Mouse (Mus musculus): Measurements from ENCODE around the gene Gck. TPM values are rescaled to one million over a fixed set of nuclear protein-coding genes. Genes with fewer than 3 reads are reported as not detected.
A peak's percentile ranks its signal among the peaks of the same experiment; 100 is the strongest.

Gck gene
- total RNA-seq, 2 experiments from 2014 or later, result 3.9 to 6.9 TPM

DNA sequence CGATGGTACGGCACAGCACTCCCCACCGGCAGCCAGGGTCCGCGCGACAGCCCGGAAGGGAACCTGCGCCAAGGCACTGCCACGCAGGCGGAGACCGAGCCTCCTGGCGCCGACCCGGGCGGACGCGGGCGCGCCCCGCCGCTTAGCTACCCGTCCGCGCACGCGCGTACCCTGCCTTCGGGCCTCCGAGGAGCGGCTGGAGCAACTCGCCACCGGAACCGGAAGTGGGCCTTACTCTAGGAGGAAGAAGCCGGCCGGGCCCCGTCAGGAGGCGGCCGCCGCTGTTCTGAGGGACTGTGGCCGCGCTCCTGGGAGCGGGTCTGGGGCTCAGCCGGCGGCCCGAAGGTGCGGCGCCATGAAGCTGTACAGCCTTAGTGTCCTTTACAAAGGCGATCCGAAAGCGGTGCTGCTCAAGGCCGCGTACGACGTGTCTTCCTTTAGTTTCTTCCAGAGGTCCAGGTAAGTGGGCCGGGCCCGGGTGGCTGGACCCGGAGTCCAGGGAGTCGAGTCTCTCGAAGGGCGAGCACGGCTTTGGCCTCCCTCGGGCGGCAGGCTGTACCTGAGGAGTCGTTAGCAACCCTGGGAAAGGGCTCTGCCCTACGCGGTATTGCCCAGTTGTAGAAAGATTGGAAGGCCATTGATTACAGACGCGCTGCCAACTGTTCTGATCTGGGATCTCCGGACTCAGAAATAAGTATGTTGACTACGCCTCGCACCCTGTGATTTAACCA is 5.8 kb upstream of the Gck start, which contains the start of gene Ykt6:
TSS of gene Ykt6 (plus strand) at position 148 of the 731 bp plus-strand sequence.
- DNase-seq (ENCODE audit: low spot score in 2 of 2), result peak; percentile 95

DNA sequence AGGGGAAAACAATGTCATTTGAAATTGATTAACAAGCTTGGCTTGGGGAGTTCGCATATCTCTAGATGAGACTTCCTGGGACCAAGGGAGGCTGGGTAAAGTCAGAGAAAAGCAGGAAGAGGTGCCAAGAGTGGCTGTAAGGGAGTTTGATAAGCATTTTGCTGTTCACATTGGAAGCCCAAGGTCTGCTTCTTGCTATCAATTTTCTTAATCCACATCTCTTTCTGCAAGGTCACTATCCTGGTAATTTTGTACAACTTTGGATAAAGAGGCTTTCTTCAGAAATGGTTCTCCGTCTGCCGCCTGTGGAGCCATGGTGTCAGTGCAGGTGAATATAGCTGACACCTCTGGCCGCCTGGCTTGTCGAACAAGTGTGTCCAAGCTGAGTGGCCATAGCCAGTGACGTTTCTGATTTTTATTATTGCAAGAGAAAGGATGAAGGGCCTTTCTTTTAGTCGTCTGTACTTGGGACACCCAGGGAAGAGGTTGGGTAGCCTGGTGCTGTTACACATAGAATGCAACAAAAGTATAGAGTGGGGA is 5.2 kb upstream of the Gck start:
- no peak for DNase-seq (ENCODE audit: low spot score in 2 of 2)

DNA sequence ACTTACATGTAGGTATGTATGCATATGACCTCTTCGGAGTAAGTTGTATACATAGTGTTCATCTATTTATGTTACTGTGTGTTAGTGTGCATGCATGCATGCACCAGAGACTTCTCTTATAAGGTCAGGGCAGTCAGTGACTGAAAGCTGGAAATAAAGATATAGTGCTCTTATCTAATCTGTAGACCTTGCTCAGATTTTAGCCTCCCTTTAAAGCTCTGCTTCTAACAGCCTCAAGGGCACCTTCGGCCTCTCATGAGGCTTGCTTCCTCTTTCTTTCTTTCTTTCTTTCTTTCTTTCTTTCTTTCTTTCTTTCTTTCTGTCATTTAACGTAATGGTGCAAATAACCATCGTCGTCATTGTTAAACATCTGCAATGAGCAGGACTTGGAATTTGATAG is 4.6 kb upstream of the Gck start:
- no peak for DNase-seq (ENCODE audit: low spot score in 2 of 2)

DNA sequence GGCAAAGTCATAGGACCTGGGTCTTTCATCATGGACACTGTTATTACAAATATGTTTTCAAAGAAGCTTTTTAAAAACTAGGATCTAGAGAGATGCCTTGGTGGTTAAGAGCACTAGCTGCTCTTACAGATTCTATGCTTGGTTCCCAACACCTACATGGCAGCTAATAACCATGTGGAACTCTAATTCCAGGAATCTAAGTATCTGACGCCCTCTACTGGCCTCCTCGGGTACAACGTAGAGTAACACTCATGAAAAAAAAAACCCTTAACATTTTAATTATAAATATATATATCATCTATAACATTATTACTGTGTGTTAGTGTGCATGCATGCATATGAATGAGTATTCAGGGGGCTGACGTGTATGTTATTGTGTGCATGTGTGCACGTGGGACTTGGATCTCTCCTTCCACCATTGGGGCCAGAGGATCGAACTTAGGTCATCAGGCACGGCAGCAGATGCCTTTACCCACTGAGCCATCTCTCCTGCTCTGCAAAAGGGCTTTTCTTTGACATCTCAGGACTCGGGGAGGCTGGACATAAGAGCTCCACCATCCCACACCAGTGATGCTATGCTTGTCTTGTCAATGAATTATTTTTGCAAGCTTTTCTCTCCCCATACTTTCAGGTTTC is 3.4 kb upstream of the Gck start:
- peak in 1 of 2 experiments; percentile 34 for DNase-seq (ENCODE audit: low spot score in 2 of 2)

DNA sequence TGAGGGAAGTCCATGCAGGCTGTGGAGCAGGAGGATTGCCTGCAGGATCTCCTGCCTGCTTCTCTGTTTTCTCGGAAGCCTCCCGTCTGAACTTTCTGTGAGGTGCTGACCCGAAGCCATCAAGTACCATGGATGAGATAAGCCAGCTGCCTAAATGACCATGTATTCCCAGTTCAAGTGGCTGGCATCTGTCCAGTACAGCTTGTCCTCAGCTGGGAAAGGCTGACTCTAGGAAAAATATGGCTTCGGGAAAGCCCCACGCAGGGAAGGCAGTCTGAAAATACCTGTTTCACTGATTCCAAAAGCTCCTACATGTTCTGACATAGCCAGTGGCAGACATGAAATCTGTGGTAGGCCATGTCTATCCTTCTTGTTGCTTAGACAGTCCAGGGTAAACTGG is 2.6 kb upstream of the Gck start:
- peak in 1 of 2 experiments; percentile 23 for DNase-seq (ENCODE audit: low spot score in 2 of 2)

DNA sequence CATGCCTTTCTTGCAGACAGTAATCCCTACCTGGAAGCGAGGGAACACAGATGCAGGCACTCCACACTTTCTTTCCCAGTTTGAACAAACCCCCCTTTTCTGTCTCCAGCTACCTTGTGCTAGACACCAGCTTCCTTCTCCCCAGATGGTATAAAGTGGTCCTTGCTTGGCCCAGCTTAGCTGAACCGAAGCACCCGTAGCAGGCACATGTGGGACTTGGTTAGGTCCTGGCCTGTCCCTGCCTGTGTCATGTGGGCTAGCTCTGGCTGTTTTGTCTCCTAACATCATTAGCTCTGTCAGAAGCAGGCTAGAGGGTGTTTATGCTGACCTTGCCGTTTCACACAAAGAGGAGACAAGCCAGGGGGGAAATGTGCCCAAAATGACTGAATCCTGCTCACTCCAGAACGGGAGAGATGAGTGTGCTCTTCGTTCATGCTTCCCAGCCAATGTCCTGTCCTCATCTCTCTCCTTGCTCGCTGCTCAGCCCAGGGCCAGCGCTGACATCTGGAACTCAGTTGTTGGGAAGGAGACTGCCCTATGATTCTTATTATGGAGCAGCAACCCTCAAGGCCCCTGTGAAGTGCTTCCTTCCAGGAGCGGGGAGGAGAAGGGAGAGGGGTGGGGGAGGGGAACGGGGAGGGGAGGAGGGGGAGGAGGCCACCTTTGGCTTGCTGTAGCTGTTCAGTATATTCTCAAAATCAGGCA is 1.2 kb downstream of the Gck start:
- peak in 1 of 2 experiments; percentile 16 for DNase-seq (ENCODE audit: low spot score in 2 of 2)

DNA sequence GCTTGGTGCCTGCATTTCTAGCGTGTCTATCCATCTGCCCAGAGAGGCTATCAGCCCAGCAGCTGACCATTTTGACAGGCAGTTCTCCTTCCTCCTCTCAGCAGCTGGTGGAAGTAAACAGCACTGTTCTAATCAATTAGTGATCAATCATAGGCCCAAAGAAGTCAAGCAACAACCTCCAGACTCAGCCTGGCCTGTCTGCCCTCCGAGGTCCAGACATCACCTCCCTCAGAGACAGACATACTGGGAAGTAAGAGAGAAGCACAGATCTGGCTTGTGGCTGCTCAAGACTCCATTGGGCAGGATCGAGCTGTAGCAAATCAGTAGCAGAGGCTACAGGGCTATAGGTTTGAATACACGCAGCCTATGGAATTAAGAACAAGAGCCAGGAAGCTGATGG is 2.1 kb downstream of the Gck start:
- peak in 1 of 2 experiments; percentile 12 for DNase-seq (ENCODE audit: low spot score in 2 of 2)

DNA sequence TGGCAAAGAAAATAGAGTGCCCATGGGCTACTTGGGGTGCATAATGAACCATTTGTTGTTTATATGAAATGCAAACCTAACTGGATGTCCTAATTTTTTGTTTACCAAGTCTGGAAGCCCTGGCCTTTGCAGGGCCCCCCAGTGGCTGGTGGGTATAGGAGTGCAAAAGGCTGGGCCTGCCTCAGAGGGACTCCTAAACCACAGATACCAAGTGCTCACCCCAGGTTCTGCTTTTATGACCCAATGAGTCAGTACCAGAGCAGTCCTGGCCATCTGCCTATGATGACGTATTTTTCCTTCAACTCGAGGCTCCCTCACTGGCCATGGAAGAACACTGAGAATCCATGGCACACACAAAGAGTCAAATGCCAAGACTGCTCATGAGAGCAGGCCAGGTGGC is 4.8 kb downstream of the Gck start:
- DNase-seq (ENCODE audit: low spot score in 2 of 2), result peak; percentile 34 to 56

DNA sequence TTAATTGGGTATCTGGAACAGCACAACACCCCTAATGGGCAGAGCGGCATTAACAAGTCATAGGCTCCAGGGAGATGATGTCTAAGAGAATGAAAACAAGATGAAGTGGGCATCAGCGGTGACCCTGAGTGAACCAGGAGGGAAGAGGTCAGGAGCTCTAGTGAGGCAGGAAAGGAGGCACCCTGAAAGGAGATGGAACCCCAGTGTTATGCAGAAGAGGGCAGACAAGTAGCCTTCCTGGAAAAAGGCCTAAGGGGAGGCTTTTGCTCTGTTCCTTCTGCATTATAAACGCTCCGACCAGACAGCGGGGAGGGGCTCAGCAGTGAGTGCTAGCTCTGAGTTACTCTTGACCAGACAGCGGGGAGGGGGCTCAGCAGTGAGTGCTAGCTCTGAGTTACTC is 6.9 kb downstream of the Gck start:
- peak in 1 of 2 experiments; percentile 12 for DNase-seq (ENCODE audit: low spot score in 2 of 2)

DNA sequence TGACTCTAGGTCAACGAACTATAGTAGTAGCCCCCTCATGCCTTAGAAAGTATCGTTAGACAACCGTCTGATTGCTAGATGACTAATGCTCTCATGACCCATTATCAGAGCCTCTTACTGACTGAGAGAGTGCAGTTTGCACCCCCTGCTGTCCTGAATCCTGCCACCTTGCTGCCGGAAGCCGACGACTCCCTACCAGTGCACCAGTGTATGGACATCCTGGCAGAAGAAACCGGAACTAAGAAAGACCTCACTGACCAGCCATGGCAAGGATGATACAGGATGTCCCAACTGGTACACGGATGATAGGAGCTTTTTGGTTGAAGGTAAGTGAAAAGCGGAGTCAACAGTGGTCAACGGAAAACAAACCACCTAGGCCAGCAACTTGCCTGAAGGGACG is 15.3 kb downstream of the Gck start:
- DNase-seq (ENCODE audit: low spot score in 2 of 2), result peak in 1 of 2 experiments; percentile 5

DNA sequence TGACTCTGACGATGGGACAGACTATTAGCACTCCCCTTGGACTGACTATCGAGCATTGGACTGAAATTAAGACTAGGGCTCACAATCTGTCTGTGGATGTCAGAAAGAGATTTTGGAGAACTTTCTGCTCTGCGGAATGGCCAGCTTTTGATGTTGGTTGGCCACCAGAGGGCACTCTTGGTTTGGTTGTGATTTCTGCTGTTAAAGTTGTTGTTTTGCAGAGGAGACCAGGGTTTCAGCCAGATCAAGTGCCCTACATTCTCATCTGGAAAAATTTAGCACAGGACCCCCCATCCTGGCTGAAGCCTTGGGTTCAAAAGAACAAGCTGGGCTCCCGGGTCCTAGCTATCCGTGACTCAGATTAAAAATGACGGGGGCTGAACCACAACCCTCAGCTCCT is 17.9 kb downstream of the Gck start:
- DNase-seq (ENCODE audit: low spot score in 2 of 2), result peak in 1 of 2 experiments; percentile 34

DNA sequence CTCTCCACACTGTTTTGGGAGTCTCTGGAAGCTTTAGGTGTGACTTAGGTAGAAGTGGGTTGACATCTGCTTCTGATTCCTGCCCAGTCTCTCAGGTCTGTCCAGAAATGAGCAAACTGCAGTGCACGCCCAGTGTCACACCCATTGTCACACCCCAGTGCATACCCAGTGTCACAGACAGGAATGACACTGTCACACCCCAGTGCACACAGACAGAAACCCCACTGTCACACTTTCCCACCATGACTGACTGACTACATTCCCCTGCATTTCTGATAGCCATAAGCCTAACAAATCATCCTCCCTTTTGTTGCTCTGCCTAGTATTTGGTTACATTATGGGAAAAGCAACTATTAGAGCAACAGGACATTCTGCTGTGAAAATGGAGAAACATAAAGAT is 19.3 kb downstream of the Gck start:
- peak in 1 of 2 experiments; percentile 7 for DNase-seq (ENCODE audit: low spot score in 2 of 2)

DNA sequence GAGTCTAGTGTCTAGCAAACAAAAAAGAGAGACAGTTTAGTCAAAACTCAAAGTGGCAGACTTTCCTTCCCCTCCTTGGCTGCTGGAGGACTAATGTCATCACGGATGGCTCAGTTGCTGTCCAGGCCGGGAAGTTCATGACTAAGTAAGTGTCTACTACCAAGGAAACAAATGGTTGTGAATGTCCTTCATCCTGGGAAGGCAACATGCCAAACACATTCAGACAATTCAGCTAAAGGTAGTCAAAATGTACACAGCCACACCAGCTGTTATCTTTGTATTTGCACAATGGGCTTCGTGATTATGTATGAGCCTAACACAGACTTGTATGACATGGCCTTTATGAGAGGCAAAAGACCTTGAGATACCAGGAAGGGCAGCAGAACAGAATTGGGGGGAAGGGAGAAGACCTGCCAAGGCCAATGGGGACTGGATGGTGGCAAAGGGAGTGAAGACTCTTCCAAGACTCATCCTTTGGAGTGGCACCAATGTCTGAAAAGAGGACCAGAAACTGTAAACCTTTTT is 23.1 kb downstream of the Gck start:
- DNase-seq (ENCODE audit: low spot score in 2 of 2), result no peak

DNA sequence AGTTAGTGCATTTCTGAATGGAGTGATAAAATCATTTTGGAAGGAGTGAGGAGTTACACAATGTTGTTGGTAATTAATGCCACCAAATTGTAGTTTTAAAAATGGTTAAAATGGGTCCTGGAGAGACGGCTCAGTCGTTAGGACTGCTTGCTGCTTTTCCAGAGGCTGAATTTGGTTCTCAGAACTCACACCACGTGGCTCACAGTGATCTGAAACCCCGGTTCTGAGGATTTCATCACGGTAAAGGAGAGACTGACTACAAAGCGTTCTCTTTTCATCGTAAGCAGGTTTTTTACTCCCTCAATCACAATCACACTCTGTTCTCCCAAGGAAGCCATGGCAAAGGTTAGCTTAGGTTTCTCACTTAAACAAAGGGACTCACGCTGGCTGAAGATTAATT is 25.2 kb downstream of the Gck start:
- DNase-seq (ENCODE audit: low spot score in 2 of 2), result peak in 1 of 2 experiments; percentile 1

DNA sequence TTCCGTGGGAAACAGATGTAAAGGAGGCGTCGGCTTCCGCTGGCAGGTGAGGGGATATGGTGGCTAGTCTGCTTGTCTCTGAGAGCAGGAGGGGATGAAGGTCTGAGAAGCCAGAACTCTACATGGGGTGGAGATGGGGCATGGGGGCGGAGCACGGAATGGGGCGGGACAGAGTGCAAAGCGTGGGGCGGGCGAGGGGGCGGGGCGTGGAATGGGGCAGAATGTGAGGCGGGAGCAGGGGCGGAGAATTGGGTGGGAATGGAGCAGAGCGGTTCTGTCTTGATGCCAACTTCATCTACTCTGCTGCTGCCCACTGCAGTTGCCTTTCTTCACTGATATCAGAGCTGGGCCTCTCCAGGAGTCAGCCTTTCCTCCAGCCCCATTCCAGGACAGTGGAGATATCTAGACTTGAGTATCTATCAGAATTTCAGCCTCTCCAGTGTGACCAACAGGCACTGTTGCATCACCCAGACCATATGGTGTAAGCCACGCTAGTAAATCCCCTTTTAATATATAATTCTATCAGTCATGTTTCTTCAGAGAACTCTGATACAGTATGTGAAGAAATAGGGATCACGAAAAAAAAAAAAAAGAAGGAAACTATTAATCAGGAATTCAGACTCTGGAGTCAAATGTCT is 29.4 kb downstream of the Gck start:
- DNase-seq (ENCODE audit: low spot score in 2 of 2), result peak in 1 of 2 experiments; percentile 18

DNA sequence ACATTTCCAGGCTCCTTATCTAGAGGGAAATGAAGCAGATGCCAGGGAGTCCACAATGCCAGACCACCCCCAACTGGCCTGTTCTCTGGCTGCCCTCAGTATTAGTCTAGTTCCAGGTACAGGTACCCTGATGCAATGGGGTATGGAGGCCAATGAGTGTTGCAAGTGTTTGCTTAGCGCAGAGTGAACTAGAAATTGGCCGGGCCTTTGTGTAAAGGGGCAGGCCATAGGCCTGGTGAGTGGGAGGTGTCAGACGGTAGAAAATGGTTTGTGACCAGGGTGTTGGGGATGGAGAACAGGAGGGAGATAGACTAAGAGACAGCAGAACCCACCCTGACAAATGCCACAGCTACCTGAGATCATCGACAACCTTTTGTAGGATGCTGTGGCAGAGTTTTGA is 30.3 kb downstream of the Gck start:
- peak in 1 of 2 experiments; percentile 7 for DNase-seq (ENCODE audit: low spot score in 2 of 2)

DNA sequence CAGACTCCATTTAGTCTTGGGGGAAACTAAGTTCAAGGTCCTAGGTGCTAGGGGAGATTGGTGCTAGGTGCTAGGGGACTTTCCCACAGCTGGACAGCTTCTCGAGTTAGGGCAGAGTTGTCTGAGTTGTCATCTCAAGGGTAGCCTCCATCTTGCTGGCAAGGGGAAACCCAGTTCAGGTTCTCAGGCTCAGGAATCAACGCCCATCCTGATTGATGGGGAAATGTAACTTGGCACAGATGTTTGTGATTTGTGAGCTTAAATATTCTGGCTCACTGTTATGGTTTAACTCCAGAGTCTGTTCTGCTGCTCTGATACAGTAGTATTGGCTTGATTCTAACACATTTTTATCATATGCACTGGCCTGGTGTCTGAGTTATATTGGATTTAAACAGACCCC is 31.8 kb downstream of the Gck start:
- DNase-seq (ENCODE audit: low spot score in 2 of 2), result peak in 1 of 2 experiments; percentile 12

DNA sequence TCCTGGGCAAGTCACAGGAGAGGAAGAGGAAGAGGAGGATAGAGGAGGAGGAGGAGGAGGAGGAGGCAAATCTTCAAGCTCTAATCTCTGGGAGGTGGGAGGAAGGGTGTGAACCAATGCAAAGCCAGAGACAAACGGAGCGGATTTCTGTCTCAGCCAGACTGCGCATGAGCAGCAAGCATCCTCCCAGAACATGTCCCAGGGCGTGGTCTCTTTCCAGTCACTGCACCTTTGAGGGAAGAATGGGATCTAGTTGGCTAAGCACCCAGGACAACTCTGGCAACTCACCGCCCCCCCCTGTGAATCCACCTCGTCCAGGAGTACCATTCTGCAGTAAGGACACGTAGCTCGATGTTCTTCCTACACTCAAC is 33.7 kb downstream of the Gck start:
- no peak for DNase-seq (ENCODE audit: low spot score in 2 of 2)

DNA sequence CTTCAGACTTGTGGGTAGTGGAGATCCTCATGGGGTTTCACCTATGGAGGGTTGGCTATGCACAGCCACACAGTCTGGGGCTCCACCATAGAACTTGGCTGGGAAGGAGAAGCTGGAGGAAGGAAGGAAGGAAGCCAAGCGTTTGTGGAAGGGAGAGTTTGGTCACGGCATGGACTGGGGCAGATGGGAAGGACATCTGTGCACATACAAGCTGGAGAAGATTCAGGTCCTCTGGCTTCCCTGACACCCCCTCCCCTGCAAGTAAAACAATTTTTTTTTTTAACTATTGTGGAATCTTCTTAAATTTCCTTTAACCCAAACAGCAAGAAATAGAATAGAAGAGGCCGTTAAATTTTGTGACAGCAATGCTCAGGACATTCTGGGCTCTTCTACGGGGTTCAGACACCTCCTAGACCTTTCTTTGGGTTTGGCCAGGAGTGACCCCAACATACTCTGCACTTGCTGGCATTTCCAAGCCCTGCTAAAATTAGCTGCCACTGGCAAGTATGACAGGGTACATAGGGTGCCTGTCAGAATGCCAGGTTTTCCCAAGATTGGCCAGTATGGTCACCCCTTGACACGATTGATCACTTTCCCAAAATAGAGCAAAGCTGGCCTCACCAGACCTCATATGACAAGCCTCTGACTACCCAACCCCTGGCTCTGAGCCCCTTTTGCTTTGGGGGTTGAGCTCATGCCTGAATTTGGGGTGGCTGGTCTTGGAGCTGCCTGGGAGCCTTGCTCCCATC is 34.3 kb downstream of the Gck start:
- no peak for DNase-seq (ENCODE audit: low spot score in 2 of 2)

DNA sequence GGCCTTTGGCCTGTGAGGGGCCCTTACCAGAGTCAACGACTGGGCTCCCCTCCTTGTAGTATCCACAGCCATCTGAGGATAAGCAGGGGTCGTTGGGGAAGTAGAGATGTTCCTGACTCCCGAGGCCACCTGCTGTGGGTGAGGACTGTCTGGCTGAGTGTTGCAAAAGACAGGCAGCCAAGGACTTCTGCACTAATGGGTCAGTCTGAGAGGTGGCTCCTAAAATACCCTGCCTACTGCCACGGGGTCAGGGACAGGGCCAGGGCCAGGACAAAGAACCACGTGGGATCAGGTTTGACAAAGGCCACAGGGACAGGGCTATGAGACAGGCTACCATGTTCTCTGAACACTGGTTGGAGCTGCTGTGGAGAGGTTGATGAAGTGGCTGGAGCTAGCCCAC is 34.9 kb downstream of the Gck start:
- peak in 1 of 2 experiments; percentile 9 for DNase-seq (ENCODE audit: low spot score in 2 of 2)

All from adrenal gland, adult 18-20 months (tissue).